Mouse (Mus musculus) gastrocnemius, adult 8-10 months (tissue): ENCODE measurements around the gene Aamp. TPM values are rescaled to one million over a fixed set of nuclear protein-coding genes. Genes with fewer than 3 reads are reported as not detected.

Experiments
- DNase-seq, 2 experiments: peaks; one replicate each; pipeline ENCODE4 v3.0.0; 2022; ENCODE audit warnings: low spot score in 2 of 2
- total RNA-seq, 4 experiments: library from RNA; stranded (reverse); gene quantifications; 2 replicates each; pipeline ENCODE4 v1.2.4; 2022

The Aamp gene
- total RNA-seq, 4 experiments from 2014 or later: 73.2 to 88.7 (median 78.0) TPM

DNA sequence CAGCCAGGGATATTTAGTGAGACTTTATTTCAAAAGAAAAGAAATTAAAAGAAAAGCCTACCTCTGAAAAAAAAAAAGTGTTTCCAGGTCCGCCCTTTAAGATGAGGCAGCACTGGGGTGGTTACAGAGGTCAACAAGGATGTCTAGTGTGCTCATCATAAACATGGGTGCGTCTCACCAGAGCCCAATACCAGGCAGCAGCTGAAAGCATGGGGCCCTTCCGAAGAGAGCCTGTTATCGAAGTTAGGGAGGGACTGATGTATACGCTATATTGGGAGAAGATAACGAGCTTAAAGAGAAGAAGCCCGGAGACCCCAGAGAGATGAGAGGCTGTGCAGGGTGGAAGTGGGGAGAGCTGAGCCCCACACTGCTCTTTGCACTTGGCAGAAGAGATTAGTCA is 45.4 kb downstream of the Aamp start:
- DNase-seq: no peak

- no peak for DNase-seq
Observed at GRCm38 (mm10) chr1:74238136-74238535, 46.4 kb downstream of the Aamp start.

DNA sequence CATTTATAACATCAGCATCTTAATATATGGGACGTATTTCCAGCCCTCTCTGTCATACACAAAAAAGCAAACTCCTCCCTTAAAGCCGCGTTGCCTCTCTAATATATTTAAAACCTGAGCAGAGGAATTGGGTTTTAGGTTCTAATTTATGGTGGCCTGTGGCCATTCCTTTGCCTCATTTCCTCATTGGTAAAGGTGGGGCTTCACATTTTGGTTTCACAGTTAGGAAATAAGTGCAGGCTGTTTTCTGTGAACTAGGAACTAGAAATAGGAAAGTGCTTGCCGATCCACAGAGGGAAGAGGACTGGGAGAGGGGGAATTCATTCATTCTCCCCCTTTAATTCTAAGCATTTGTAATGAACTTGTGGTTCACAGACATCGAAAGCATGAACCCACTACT is 46.9 kb downstream of the Aamp start:
- no peak for DNase-seq

DNA sequence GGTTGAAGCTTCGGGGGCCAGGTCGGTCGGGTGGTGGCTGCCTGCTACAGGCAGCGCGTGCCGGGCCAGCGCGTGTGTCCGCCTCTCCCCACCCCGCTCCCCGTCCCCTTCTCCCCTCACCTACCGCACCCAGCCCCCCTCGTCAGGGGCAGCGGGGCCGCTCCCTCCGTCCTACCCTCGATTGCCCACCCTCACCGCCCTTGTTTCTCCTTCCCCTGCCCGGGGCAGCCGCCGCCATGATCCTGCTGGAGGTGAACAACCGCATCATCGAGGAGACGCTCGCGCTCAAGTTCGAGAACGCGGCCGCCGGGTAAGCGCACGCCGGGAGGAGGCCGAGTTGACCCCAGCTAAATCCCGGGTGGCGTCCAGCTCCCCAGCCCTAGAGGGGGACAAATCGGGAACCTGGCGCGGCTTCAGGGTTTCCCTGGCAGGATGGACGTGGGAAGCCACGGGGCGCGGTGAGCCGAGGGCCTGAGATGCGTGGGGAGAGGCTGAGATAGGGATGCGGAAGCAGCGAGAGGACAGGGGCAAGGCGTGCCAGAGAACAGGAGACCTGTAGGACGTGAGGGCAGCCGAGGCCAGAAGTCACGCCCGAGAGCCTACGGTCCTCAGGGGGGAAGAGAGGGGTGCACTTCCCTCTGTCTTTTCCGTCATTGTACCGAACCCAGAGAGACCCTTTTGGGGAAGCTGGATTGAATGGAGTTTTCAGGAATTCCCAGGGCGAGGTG is 47.8 kb downstream of the Aamp start:
- peak; percentile 3 to 25 for DNase-seq

- DNase-seq: peak; percentile 94 to 97
Observed at GRCm38 (mm10) chr1:74235938-74236589, 48.5 kb downstream of the Aamp start, which contains the start of gene Arpc2. Gene Arpc2, plus strand, starts transcription at chr1:74236084.

- DNase-seq: no peak
Observed at GRCm38 (mm10) chr1:74230992-74231391, 53.5 kb downstream of the Aamp start.

DNA sequence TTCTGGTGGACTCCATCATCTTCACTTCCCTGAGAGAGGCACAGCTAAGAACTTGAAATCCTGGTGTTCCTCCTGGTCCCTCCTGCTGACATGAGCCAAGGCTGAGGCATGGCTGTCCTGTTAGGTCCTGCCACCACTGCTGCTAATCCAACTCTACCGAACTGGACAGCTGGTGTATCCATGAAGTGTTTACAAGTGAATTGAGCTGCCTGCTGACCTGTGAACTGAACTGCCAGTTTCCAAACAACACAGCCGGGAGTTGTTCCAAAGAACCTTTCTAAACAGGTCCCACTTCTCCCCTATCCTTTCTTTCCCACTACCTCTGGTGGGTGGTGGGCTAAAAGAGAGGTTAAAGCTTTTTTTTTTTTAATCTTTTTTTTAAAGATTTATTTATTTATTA is 54.6 kb downstream of the Aamp start:
- DNase-seq: no peak

Other genes starting within 250 kb of the Aamp start
- gene Tns1, start 160.3 kb downstream of the Aamp start, total RNA-seq: 100 to 1,000 TPM; 217 to 331 (median 279) TPM
- gene Rufy4, start 159.2 kb downstream of the Aamp start, total RNA-seq: not detected
- not detected for gene Cxcr2, start 130.7 kb downstream of the Aamp start, total RNA-seq
- not detected for gene Cxcr1, start 90.1 kb downstream of the Aamp start, total RNA-seq
- 10 to 100 TPM; 70.0 to 81.5 (median 72.2) TPM for gene Arpc2, start 48.7 kb downstream of the Aamp start, total RNA-seq
- gene Gpbar1, start 6.2 kb downstream of the Aamp start, total RNA-seq: not detected
- gene Pnkd, start 192 bp upstream of the Aamp start, total RNA-seq: 10 to 100 TPM; 51.9 to 56.2 (median 53.1) TPM
- 10 to 100 TPM; 31.3 to 38.1 (median 32.9) TPM for gene Tmbim1, start 20.9 kb upstream of the Aamp start, total RNA-seq
- gene Catip, start 77.4 kb upstream of the Aamp start, total RNA-seq: under 1 TPM in 3 of 4 experiments, not detected in 1; 0.21 to 0.44 (median 0.36) TPM
- gene Slc11a1, start 90.5 kb upstream of the Aamp start, total RNA-seq: 1 to 10 TPM; 2.1 to 6.5 (median 5.1) TPM
- gene Ctdsp1, start 106.8 kb upstream of the Aamp start, total RNA-seq: 100 to 1,000 TPM; 105 to 110 (median 107) TPM
- gene Vil1, start 124.6 kb upstream of the Aamp start, total RNA-seq: not detected
- 10 to 100 TPM; 10.7 to 15.0 (median 11.6) TPM for gene Cnot9, start 221.3 kb upstream of the Aamp start, total RNA-seq